Mouse (Mus musculus): ENCODE results near the gene Syne3.
A peak's percentile ranks its signal among the peaks of the same experiment; 100 is the strongest.

DNA sequence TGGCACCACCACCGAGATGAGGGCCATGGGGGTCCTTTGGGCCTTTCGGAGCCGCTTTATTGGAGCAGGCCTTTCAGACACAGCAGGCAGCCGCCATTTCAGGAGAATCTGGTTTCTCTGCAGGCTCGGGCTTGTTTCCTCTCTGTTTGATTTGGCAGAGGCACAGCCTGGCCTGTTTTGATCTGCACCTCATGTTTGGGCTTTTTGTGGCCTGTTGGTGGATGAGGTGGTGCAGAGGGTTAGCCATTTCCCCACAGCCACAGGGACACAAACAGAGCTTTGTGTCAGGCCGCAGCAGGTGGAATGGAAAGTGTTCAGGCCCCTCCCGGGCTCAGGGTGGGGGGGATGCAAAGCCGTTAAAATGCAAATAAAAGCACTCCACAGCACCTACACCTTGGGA lies 108.3 kb downstream of the Syne3 start:
- TF ChIP-seq POLR2A (IDR thresholded peaks at IDR 0.05; ENCODE audit: insufficient read length, low read depth) (no peak), MAX (IDR thresholded peaks at IDR 0.05; ENCODE audit: low read depth) (no peak), MYOG (IDR thresholded peaks at IDR 0.05; ENCODE audit: control insufficient read depth in 1 of 3, insufficient read depth in 1 of 3, insufficient read length in 2 of 3, low read depth in 2 of 3) (peak in 1 of 3 experiments; percentile 5), MYOD1 (IDR thresholded peaks at IDR 0.05; ENCODE audit: control insufficient read depth in 1 of 3, insufficient read length in 2 of 3, low read depth in 2 of 3) (peak in 1 of 3 experiments; percentile 23), POLR2AphosphoS2 (IDR thresholded peaks at IDR 0.05; ENCODE audit: insufficient read length, low read depth) (no peak), USF1 (IDR thresholded peaks at IDR 0.05; ENCODE audit: low read depth) (no peak), TCF12 (IDR thresholded peaks at IDR 0.05; ENCODE audit: insufficient read depth, poor library complexity, severe bottlenecking) (no peak)
